Mouse (Mus musculus): ENCODE data around the gene Ache.

The Ache gene

DNA sequence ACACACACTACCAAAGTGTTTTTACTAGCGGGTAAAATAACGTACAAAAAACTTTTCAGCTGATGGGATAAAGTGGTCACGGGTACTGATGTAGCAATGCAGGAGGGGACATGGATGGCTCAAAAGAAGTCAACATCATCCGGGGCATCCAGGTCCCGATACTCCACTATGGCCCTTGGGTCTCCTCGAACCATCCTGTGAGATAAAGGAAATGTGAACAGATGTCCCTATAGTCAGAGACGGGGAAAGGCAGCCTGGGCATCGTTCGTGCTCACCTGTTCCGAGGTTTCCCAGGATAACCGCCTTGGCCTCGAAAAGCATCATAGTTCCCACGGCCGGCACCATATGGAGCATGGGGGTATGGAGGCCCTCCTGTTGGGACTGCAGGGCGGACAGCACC is 8.4 kb downstream of the Ache start:
- no peak for DNase-seq

DNA sequence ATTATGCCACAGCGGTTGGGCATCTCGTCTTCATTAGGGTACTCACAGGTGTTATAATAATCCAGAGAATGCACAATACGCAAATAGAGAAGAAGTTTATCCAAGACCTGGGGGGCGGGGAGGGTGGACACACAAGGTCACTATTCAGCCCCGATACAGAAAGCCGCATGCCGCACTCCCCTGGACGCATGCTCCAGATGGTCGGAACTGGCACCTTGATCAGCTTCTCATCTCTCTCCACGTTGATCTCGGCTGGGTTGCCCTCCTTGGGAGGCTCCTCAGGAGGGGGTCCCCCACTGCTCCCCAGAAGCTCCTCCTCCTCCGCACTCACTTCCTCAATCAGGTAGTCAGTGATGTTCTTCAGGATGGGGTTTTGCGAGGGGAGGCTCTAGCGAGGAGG is 9.8 kb downstream of the Ache start:
- no peak for DNase-seq

DNA sequence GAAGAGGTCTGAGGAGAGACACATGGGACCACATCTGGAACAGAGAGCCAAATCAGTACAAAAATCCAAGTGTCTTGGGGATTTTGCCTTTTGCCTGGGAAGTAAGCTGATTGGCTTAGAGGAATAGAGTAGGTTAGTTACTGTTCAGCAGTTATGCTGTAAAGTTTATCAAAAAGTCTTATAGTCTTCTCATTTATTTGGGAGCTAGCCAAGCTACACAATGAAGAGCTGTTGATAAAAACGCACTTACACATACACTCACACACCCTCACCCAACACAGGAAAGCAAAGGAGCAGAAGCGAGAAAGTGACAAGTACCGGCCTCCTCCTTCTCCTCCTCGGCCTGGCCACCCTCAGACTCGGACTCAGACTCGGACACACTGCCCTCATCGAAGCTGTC is 11.9 kb downstream of the Ache start:
- DNase-seq: no peak

DNA sequence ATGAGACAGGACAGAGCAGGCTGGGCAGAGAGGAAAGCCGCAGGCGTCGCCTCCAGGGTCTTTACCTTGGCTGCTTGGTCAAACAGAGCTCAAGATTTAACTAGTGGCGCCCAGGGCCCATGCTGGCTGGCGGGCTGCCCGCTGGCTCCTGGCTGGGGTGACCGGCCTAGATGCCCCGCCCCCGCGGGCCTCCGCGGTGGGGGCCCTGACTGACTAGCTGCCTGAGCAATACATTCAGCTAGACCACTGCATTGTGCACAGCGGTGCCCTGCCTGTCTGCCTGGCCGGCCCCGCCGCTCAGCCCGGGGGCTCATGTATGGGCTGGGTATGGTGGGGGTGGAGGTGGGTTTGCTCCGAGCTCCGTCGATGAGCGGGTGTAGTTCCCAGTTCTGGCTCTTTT is 13.9 kb downstream of the Ache start:
- DNase-seq: peak in 1 of 2 experiments; percentile 64

DNA sequence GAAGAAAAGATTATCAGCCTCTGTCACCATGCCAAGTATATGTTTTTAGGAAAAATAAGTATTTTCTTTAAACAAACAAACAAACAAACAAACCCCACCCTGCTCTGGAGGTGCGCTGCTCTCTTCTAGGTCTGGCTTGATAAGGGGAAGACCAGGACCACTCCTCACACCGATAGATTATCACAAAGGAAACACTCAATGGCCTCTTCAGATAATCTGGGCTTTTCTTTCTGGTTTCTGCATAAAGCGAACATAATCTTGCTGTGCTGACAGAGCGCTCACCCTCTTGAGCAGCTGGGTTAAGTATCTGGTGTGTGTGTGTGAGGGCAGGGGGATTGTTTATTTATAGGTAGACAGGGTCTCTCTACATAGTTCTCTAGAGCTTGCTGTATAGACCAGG is 16.3 kb downstream of the Ache start:
- no peak for DNase-seq

DNA sequence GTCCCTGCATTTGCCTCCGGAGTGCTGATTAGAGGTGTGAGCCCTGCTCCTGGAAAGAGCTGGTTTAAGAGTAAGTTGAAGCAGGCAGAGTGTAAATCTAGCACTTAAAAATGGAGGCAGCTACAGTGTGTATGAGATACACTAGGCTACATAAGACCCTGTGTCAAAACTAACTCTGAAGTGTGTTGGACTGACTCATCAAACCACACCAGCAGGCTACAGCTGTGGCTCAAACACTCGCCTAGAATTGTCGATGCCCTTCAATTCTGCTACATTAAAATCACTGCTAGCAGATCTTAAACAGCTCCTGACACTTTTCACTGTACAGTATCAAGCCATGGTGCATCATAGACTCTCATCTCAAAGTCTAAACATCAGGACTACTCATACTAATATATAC is 16.8 kb downstream of the Ache start:
- no peak for DNase-seq

DNA sequence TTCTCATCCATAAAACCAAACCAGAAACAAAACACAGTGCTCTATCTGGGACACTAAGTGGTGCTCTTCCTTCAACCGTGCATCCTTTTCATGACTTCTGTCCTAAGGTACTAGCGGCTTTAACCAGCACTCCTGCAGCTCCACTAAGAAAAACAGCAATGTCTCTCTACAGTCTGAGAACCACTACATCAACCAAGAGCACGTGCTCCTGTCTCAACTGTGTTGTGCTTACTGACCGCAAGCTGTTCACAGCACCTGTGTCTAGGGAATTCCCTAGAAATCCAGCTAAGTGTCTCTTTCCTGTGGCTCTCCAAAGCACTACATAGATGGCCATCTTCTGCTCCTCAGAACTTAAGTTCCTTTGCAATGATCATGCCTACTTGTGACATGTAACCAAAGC is 17.5 kb downstream of the Ache start:
- DNase-seq: no peak

DNA sequence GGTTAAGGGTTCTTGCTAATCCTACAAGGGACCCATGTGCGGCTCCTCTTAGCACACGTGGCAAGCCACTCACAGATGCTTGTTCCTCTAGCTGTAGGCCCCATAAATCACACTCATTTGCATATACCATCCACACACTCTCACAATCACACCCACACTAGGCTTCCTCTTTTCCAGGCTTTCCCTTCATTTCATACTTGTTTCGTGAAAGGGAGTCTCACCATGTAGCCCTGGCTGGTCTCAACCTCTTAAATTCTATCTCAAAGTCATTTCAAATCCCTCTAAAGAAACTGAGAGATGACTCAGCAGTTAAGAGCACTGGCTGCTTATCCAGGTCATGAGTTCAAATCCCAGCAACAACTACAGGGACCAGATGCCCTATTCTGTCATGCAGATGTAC is 18.5 kb downstream of the Ache start:
- DNase-seq: no peak

DNA sequence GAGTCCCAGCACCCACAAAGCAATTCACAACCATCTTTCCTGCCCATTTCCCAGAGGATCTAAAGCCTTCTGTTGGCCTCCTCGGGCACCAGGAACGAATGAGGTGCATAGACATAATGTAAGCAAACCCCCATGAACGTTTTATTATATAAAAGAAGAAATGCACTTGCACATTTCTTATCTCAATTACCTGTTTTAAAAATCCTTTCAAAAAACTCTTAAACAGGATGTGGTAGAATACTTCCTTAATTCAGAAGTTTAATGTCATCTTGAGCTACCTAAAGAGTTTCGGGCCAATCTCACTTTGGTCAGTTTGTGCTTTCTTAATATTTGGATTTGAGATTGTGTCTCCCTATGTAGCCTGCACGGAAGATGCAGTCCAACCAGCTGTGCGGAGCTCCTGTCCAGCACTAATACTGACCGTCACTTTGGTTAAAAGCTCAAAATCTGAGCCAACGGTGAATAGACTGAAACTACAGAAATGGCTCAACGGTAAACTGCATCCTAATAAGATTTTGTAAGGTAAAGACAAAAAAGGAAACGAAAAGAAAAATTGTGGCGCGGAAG is 19.2 kb downstream of the Ache start:
- no peak for DNase-seq

DNA sequence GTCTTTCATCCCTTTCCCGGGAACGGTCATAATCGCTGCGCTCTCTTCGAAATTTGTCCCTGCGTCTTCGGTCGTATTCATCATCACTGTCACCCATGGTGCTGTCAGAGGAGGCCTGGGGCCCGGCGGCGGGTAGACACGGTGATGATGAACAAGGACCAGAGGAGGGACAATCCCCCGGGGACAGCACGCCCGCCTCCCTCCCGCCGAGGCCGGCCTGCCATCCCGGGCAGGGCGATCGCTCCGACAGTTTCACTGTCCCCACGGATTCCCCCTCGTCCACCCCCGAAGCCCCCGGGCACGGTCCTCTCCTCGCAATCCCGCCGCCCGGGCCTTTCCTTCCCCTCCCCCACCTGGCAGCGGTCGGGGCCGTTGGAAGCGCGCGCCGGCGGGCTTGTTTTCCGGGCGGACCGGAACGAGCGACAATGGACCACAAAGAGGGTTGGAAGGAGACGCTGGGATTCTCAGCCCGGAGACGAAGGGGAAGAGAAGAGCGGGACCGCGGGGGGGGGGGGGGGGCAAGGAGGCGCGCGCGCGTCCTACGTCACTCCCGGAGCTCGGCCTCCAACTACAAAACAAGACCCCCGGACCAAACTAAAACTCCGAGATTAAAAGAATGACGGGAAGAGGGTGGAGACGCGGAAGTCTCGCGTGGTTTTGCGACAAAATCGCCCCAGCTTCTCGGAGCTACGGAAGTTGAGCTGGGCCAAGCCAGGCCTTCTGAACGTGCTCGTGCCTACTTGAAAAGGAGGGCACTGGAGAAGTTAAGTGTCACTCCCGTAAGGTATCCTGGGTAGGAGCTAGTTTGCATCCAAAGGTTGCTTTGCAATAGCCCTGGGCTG is 20.0 kb downstream of the Ache start, which contains the start of gene Srrt:
Gene Srrt (minus strand): TSS at position 604 of the 842 bp plus-strand sequence.
- peak; percentile 92 to 94 for DNase-seq

DNA sequence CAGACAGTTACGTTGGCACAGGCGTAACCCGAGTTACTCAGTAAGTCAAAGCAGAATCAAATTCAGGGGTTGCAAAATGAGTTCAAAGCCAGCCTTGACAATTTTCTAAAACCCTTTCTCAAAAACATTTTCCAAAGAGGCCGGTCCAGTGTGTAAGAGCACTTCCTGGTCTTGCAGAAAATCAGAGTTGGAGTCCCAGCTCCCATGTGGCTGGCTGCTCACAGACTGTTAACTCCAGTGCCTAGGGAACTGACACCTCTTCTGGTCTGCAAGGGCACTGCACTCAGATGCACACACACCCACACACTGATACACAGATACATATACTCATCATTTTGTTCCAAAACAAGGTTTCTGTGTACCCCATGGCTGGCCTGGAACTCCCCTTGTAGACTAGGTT is 21.0 kb downstream of the Ache start:
- DNase-seq: no peak

DNA sequence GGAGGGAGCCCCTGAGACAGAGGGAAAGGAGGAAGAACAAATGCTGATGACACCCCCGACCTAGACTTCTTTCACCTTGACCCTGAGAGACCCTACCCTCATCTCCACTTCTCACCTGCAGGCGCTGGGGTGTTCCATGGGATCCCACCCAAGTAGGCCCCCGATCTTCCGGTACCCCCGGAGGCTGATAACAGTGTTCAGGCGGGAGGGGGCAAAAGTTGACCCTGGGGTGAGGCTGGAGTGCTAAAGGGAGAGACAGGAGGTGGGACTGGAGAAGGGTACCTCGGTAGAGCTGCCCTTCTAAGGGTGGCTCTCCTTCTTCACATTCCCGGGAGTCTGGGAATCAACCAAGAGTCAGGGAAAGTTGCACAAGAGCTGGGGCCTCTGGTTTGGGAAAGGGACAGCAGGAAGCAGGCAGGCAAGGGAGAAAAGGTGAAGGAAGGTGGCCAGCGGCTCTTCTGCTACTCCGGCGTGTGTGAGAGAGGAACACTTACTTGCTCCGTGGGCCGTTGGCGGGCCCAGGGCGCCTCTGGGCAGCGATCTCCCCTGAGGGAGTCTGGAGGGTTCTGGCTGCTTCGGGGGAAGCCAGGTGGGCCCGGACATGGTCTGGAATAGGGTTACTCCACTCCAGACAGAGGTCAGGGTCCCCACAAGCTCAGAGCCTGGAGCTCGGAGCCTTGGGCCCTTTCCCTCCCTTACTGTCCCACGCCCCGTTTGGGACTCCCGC is 26.3 kb downstream of the Ache start:
- no peak for DNase-seq

DNA sequence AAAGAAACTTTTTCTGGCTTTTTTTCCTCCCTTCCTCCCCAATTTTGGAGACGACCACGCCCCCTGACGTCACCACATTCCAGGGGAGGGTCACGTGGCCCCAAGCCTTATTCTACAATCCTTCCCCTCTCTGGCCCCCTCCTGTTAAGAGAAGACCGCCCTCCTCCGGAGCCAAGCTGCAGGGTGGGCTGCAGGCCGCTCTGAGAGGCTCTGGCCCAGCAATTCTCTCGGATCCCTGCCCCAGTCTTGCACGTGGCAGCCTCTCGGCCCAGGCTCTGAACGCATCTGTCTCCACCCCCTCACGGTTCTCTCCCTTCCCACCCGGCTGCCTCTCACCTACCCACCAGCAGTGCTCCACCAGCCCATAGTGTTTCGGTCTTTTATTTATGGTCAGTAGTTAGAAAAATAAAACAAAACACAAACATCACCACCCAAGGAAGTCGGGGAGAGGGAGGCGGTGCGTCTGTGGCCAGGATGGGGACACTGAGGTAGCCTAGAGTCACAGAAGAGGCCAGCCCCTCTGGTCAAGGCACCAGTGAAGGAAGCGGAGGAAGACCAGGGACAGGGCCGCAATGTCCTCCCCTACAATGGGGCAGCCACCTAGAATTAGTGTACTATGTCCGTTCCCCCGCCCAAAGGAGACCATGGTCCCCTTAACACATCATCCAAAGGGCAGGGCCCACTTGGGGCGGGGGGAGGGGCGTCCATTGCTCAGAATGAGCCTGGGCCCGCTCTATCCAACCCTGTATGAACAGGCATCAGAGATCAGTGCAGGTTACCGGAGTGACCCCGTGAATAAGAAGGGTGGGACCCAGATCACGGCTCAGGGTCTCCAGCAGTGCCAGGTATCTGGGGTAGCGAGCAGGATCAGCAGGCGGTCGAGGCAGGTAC is 27.1 kb downstream of the Ache start, which contains the start of gene Trip6:
Gene Trip6 (minus strand): TSS at position 212 of the 891 bp plus-strand sequence.
- DNase-seq: peak in 1 of 2 experiments; percentile 59

DNA sequence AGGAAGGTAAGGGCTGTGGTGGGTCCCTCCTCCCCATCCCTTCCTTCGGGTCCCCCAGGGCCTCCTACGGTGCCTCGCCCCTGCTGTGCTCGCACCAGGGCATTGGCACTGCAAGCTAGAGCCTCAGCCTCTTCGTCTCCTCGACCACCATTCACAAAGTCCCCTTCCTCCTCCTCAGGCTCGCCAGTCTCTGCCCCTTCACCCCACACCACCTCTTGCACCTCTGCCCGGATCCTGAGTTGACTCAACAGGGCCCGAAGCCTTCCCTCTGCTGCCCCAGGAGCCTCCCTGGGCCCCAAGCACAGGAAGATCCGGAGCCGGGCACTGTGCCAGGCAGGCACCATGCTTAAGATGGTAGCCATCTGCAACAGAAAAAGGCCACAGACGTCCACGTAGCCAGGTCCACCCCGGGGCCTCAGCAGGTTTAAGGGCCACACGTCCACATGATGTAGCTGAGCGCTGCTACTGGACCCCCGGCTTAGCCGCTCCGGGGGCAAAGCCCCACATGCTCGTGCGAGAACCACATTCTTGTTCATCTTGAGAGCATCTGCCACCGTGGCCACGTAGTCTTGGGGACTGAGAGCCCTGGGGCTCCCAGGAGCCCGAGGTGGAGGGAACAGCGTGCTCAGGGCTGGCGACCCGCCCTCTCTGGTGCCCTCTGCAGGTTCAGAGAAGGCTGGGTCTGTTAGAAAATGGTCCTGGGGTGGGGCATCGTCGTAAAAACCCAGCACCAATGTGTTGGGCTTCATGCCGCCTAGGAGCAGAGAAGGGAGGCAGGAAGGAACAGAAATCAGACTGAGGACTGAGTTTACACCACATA is 28.0 kb downstream of the Ache start:
- DNase-seq: peak; percentile 50 to 70

DNA sequence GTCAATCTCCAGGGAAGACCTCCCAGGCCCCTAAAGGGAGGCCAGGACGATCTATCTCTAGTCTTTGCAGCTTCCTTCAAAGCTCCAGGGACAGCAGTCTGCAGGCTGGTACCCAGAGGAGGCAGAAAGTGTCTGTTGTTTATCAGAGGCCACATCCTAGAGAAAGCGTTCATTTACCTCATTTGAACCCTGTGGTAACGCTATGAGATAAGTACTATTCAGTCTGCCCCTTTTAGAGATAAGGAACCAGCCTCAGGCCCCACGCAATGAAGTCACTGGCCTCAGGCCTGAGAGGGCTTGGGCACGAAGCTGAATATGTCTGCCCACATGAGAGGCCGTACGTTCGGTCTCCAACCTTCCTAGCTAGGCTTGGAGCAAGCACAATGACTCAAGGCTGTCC is 30.0 kb downstream of the Ache start:
- no peak for DNase-seq

DNA sequence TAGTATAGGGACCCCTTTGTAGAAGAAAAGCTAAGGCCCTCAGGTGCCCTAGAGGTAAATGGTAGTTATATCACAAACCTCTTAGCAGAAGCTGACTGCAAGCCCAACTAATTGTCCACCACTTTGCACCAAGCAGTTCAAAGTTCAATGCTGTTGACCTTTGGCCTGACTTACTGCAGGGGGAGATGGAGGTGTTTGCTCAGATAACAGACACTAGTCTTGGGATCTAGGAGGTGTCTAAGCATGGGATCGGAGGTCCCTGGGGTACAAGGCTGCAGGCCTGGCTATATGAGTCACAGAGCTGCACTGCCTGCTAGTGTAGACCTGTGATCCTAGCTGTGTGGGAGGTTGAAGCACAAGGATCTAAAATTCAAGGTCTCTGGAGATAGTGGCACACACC is 31.3 kb downstream of the Ache start:
- no peak for DNase-seq

DNA sequence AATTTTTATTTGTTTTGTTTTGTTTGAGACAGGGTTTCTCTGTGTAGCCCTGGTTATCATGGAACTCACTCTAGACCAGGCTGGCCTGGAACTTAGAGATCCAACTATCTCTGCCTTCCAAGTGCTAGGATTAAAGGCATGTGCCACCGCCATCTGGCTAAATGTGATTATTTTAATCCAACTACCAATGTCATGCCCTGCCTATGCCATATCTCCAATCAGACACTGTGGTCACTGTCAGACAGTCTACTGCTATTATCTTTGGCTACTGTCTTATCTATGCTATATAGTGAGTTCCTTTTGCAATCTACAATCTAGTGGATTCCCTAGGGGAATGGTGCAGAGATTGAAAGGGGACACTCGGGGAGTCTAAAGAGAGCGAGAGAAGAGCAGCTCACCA is 33.7 kb downstream of the Ache start:
- no peak for DNase-seq

DNA sequence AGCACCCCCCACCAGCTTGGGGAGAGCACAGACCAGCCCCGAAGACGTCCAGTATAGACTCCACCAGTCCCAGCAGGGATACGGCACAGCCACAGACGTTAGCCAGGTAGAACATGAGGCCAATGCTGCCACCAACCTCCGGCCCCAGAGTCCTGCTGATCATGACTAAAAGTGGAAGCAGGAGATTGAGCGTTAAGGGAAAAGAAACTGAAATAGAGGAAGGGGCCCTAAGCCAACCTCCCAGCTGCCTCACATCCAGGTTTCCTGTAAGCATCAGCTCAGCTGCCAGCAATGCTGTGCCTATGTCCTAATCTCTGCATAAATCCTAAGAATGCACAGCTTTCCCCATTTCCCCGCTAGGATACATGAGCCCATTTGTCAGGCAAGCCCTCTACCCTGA is 43.6 kb downstream of the Ache start:
- DNase-seq: no peak

DNA sequence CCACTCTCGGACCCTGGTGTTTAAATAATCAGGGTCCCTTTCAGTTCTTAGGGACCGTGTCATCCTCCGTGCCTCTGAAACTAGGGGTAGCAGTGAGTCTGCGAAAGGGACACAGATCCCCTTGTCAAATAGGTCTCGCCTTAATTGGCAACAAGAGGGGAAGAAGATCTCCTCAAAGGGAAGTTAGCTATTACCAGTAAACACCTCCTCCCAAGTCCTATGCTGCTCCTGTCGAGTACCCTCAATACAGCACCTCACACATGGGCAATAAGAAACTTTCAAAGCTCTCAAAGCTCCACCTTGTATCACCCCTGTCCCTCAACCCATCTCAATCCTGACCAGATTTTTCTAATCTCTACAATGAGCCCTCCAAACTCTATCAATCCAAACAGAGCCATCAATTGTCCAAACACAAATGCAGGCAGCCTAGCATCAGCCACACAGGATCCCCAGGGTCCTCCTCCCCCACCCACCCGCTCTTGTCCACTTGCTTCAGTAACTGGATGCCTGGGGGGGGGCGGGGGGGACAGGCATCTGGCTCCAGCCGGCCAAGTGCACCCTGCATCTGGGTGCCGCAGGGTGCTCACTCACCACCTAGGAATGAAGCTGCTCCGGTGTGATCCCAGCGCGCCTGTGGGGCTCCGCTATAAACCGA is 45.7 kb downstream of the Ache start:
- no peak for DNase-seq

DNA sequence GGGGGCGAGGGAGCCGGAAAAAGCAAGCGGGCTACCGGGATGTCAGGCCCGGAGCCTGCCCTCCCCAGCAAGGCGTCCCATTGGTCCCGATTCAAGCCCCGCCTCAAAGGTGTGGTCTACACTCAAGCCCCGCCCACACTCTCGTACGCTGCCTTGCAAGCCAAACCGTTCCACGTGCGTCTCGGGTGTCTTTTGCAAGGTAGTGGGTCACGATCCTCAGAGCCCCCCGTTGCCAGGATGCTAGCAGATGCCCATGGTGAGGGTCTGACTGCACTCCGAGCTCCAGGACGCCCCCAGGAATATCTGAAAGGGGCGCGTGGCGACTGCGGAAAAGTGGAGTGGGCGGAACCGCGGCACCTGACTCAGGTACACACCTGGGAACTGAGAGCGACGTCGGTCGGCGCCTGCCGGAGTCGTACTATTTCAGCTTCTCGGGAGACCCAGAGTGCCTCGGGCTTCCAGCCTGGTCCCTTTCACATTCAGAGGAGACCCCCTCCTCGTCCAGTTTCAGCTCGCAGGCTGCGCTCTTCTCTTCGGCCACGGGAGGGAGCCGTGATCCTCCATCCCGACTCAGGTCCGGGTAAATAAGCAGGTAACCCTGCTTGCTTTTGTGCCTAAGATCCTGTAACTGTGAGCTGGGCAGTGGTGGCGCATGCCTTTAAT is 46.3 kb downstream of the Ache start, which contains the start of gene Slc12a9:
Gene Slc12a9 (minus strand): TSS at position 86 of the 663 bp plus-strand sequence.
- peak; percentile 93 to 96 for DNase-seq

DNA sequence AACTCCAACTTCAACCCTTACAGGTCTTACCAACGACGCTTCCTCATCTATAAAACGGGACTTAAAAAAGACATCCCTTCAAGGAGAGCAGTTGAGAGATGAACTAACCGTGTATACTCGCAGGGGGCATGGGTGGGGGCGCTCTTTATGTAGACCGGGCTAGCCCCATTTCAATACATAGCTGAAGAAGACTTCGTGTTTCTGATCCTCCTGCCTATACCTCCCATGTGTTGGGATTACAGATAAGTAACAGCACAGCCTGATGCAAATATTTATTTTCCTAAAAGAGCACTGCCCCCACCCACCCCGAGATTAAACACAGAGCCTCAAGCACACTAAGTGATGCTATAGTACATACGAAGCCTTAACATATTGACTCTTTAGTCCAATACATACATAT is 47.0 kb downstream of the Ache start:
- no peak for DNase-seq
